Mouse (Mus musculus): Measurements from ENCODE around the gene Zfp423.

Gene Zfp423

GRCm38 (mm10) chr8:87952298-87952697 is 7.1 kb downstream of the Zfp423 start:
- in situ Hi-C loops (cut with MboI, MseI): no loop called here

- in situ Hi-C loops (cut with MboI, MseI): no loop called here
These were observed 15.0 kb downstream of the Zfp423 start for GRCm38 (mm10) chr8:87944225-87944934.

- in situ Hi-C loops (cut with MboI, MseI): no loop called here
These were observed 15.7 kb downstream of the Zfp423 start for GRCm38 (mm10) chr8:87943651-87944091.

GRCm38 (mm10) chr8:87940646-87941045 is 18.7 kb downstream of the Zfp423 start:
- in situ Hi-C loops (cut with MboI, MseI): no loop called here

GRCm38 (mm10) chr8:87939308-87939936 is 20.0 kb downstream of the Zfp423 start:
- in situ Hi-C loops (cut with MboI, MseI): no loop called here

- in situ Hi-C loops (cut with MboI, MseI): no loop called here
These were observed 20.8 kb downstream of the Zfp423 start for GRCm38 (mm10) chr8:87938351-87939232.

- in situ Hi-C loops (cut with MboI, MseI): no loop called here
These were observed 22.2 kb downstream of the Zfp423 start for GRCm38 (mm10) chr8:87937211-87937610.

GRCm38 (mm10) chr8:87935088-87935680 is 24.2 kb downstream of the Zfp423 start:
- in situ Hi-C loops (cut with MboI, MseI): no loop called here

GRCm38 (mm10) chr8:87934175-87934574 is 25.2 kb downstream of the Zfp423 start:
- in situ Hi-C loops (cut with MboI, MseI): no loop called here

- in situ Hi-C loops (cut with MboI, MseI): no loop called here
These were observed 25.6 kb downstream of the Zfp423 start for GRCm38 (mm10) chr8:87933752-87934151.

- in situ Hi-C loops (cut with MboI, MseI): no loop called here
These were observed 30.5 kb downstream of the Zfp423 start for GRCm38 (mm10) chr8:87928857-87929256.

- in situ Hi-C loops (cut with MboI, MseI): no loop called here
These were observed 32.2 kb downstream of the Zfp423 start for GRCm38 (mm10) chr8:87927034-87927830.

GRCm38 (mm10) chr8:87926098-87926890 is 33.1 kb downstream of the Zfp423 start:
- in situ Hi-C loops (cut with MboI, MseI): no loop called here

- in situ Hi-C loops (cut with MboI, MseI): no loop called here
These were observed 36.5 kb downstream of the Zfp423 start for GRCm38 (mm10) chr8:87922936-87923335.

- in situ Hi-C loops (cut with MboI, MseI): no loop called here
These were observed 36.9 kb downstream of the Zfp423 start for GRCm38 (mm10) chr8:87922446-87922845.

- in situ Hi-C loops (cut with MboI, MseI): no loop called here
These were observed 41.4 kb downstream of the Zfp423 start for GRCm38 (mm10) chr8:87918004-87918403.

- in situ Hi-C loops (cut with MboI, MseI): no loop called here
These were observed 43.6 kb downstream of the Zfp423 start for GRCm38 (mm10) chr8:87915763-87916162.

GRCm38 (mm10) chr8:87914247-87914967 is 45.0 kb downstream of the Zfp423 start:
- in situ Hi-C loops (cut with MboI, MseI): no loop called here

GRCm38 (mm10) chr8:87908940-87909339 is 50.5 kb downstream of the Zfp423 start:
- in situ Hi-C loops (cut with MboI, MseI): no loop called here
